Mouse (Mus musculus) urinary bladder, postnatal 4 days (tissue): ENCODE measurements around the gene Ntn1.

Experiments
- DNase-seq, 2 experiments: peaks; one replicate each; pipeline ENCODE4 v3.0.0; 2021 to 2022; ENCODE audit warnings: low spot score in 2 of 2

Ntn1 gene

GRCm38 (mm10) chr11:68270730-68271467 is 129.7 kb downstream of the Ntn1 start:
- DNase-seq: no peak

DNA sequence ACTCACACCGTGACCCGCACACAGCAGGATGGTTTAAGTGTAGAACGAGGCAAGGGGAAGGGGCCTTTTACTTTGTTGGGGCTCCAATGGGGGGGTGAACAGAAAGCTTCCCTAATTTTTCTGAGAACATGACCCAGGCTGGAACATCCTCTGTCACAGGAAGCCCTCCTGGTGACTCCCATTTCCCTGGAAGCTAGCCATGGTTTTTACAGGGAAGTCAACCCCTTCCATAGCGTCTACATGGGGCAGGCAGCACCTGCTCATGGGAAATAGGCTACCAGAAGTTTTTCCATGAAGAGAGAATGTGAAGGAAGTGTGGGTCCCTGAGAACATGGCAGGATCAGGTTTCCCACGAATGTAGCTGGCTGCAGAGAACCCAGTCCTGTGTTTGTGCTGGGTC is 136.3 kb downstream of the Ntn1 start:
- no peak for DNase-seq

DNA sequence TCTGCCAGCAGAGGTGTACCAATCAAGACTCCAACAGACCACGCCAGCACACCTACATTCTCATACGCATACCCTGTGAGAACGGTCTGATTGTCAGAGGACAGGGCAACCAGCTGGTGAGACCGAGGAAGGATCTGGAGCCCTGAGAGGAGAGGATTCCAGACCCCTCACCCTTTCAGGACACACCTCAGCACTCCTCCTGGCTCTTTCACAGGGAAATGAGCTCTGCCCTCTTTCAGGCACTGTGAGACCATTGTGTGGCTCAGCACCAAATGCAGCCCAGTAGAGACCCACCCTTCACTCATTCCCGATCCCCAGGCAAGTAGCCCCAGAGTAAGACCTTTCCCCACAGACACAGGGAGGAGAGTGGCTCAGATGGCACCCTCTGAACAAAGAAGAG is 137.5 kb downstream of the Ntn1 start:
- DNase-seq: no peak

GRCm38 (mm10) chr11:68261162-68261892 is 139.3 kb downstream of the Ntn1 start:
- DNase-seq: no peak

DNA sequence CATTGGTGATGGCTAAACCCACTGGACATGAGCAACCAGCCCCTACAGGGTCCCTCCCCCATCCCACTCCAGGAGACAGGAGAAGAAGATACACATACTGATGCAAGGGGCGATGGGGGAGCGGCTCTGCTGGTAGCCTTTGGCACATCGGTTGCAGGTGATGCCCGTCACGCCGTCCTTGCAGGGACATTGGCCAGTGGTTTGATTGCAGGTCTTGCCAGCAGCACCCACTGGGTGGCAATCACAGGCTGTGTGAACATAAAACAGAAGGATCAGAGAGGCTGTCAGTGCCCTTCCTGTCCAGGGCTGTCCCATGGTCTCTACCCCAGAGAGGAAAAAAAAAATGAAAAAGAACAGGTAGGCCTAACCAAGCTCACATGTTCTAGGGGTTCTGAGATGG is 140.2 kb downstream of the Ntn1 start:
- no peak for DNase-seq

DNA sequence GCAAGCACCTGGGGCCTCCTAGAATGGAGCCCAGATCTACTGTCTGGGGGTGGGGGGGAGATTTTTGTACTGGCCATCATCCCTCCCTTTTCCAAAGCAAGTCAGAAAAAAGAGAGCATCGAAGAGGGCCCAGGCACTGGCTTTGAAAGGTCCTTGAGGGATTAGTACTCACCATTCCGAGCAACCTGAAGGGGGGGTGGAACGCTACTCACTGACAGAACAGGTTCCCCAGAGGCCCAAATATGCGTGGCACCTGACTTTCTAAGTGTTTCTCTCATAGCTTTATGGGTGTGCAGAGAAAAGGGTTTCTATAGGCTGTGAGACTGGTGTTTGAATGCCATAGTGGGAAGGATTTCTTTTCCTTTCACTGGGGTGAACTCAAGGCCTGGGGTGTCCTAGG is 142.1 kb downstream of the Ntn1 start:
- no peak for DNase-seq

GRCm38 (mm10) chr11:68253531-68253930 is 147.1 kb downstream of the Ntn1 start:
- no peak for DNase-seq

- no peak for DNase-seq
Measured at GRCm38 (mm10) chr11:68250106-68250505, 150.5 kb downstream of the Ntn1 start.

GRCm38 (mm10) chr11:68247897-68248296 is 152.7 kb downstream of the Ntn1 start:
- DNase-seq: no peak

DNA sequence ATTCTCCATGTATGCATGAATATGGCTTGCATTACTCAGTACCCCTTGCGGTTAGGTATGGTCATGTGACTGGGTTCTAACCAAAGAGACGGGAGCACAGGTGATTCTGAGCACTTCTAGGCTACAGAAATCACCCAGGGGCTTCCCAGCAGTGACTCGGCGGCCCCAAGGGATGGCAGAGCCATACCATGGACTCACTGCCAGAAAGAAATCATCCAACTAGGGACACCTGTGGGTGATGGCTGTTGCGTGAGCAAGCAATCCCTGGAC is 155.7 kb downstream of the Ntn1 start:
- no peak for DNase-seq

GRCm38 (mm10) chr11:68244254-68244991 is 156.2 kb downstream of the Ntn1 start:
- no peak for DNase-seq

DNA sequence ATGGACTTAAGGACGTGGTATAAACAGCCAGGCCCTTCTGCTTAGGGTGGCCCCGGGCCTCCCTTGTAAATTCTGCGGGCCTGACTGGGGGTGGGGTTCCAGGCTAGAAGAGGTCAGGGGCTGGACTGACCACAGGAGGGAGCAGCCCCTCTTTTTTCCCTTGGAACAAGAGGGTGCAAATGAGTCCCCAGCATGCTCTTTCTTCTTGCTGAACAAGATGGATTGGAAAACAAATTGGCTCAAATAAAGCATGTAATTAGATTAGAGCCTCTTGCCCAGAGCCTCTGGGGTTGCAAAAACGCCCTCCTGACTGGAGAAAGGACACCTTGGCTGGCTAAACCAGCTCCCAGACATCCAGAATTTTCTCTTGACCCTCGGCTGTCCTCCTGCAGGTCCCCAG is 160.9 kb downstream of the Ntn1 start:
- no peak for DNase-seq

DNA sequence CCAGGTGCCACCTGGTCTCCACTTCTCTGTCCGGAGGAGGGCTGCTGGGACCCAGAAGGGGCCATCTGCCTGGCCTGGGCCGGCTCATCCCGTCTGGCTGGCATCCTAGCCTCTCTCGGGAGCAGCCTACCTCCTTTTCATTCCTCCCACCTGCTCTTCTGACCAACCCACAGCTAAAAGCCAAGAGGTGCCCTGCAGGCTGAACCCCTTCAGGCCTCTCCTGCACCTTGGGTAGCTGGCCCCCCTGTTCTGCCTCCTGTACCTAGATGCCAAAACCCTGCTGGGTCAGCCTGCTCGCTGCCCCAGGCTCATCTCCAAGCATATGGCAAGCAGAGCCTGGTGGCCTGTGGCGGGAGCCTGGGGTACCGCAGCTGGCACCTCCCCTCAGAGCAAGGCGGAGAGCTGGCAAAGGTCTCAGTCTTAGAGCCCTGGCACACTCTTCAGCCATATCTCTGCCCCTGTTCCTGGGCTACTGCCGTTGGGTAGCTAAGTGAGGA is 167.1 kb downstream of the Ntn1 start:
- no peak for DNase-seq

- DNase-seq: no peak
Measured at GRCm38 (mm10) chr11:68231558-68231957, 169.1 kb downstream of the Ntn1 start.

DNA sequence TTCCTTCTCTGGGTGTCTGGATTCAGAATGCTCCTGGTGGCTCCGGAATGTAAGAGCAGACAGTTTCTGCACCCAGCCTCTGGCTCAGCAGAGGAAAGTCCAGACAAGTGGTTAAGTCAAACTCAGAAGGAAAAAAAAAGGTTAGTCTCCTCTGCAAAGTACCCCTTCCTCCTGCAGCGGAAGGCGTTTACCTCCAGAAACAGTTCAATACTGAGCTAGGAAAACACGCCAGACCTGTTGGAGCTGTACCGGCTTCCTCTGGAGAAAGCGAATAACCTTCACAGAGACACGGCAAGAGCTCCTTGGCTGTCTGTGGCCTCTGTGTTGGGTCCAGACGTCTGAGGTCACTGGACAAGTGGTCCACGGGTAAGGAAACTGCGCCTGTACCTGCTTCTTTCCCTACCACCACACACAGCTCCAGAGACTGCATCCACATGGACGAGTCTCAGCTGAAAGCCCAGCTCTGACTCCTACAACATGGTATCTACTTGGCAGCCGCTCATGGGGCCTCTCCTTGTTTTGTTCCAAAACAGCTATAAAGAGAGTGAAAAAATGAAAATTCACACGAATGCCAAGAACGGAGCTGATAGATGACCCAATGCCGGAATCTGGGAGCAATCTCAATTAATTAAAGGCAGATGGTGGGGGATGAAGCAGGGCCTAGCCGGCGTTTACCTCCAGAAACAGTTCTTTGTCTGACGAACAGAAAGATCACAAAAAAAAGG is 171.5 kb downstream of the Ntn1 start:
- peak in 1 of 2 experiments; percentile 51 for DNase-seq

DNA sequence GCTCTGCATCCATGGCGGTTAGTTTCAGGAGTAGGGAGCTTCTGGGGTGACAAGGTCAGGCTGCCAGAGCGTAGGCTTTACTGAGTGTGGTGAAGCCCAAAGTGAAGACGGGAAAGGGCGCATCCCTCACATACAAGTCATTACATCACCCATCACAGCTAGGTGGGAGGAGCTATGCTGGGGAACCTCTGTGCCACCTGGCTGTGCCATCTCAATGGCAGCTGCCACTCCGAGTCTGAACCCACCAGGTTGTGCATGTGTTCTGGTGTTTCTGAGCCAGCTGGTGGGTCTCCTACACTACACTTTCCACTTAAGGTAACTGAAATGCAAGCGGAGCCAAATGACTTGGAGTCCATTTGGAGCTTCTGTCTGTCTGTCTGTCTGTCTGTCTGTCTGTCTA is 172.8 kb downstream of the Ntn1 start:
- DNase-seq: no peak

DNA sequence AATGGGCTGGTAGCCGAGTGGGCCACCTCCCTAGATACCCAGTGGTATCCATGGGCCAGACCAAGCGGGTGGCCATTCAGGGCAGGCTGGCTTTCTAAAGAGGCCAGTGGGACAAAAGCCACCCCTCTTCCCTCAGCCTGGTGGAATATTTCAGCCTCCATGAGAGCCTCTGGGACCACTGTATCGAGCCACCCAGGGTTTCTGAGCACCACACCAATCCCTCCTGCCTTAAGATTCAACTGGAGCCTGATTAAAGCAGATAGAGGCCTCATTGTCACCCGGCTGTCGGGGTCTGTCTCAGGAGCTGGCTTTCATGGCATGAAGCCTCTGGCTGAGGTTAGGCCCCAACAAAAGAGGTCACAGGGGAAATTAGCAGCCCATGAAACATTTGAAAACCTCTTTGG is 174.0 kb downstream of the Ntn1 start:
- DNase-seq: no peak

DNA sequence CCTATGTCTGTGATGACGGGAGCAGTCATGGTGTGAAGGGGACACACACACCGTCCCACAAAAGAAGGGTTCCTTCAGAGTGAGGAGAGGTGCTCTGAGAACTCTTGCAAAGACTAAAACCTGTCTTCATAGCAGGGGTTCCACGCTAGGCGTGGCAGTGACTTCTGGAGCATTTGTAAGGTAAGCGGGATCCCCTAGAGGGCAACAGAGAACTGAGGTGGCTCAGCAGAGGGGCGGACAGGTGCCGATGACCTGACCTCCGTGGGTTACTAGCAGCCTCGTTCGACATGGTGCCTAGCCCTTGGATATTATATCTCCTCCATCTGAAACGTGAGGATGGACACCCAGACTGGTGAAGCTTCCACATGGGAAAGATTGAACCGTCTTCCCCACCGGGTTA is 177.5 kb downstream of the Ntn1 start:
- no peak for DNase-seq

GRCm38 (mm10) chr11:68222209-68222608 is 178.4 kb downstream of the Ntn1 start:
- no peak for DNase-seq

- DNase-seq: no peak
Measured at GRCm38 (mm10) chr11:68220733-68221132, 179.9 kb downstream of the Ntn1 start.

GRCm38 (mm10) chr11:68216041-68216440 is 184.6 kb downstream of the Ntn1 start:
- DNase-seq: no peak
